Mouse (Mus musculus): ENCODE measurements around the gene Gng13. TPM values are rescaled to one million over a fixed set of nuclear protein-coding genes. Genes with fewer than 3 reads are reported as not detected.

Gene Gng13
- total RNA-seq (2015), result not detected in 2 replicates
- not detected in 2 replicates for total RNA-seq (2017)

DNA sequence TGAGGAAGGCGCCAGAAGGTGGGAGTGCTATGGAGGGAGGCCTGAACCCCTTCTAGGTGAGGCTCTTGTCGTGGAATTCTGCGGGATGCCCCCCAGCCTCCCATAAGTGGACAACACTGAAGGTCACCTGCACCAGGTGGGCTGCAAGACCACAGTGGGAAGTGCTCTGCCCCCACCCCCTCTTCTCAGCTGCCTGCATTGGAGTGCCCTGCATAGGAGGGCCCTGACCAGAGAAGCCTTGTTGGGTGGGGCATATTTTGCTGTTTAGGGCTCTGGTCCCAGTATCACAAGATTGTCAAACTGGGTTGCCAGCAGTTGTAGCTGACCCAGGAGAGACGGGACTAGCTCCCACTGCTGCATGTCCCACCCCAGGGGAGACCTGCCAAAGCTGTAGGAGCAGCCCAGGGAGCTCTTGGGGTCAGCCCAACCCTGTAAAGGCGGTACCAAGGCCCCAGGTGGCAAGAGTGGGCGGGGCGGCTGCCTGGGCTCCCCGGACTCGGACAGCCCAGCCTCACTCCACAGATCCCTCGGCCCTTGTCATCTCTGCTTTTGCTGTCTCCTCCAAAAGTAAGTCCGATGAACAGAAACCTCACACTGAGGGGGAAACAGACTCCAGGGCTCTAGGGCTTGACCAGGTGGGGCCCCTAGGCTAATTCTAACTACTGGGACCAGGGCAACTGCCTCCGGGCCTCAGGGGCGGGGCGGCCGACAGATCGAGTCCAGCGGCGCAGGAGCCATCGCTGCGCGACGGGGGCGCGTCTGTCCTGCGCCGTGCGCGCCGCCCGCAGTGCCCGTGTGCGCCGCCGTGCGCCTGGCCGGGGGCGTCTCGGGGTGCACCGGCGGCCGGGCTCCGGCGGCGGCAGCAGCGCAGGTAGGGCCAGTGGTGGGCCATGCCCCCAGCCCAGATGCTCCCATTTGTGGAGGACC lies at the start of gene Gng13:
Gene Gng13, plus strand, starts transcription at position 461 of the 927 bp plus-strand sequence.
- no peak for ATAC-seq (ENCODE audit: poor library complexity, severe bottlenecking)

DNA sequence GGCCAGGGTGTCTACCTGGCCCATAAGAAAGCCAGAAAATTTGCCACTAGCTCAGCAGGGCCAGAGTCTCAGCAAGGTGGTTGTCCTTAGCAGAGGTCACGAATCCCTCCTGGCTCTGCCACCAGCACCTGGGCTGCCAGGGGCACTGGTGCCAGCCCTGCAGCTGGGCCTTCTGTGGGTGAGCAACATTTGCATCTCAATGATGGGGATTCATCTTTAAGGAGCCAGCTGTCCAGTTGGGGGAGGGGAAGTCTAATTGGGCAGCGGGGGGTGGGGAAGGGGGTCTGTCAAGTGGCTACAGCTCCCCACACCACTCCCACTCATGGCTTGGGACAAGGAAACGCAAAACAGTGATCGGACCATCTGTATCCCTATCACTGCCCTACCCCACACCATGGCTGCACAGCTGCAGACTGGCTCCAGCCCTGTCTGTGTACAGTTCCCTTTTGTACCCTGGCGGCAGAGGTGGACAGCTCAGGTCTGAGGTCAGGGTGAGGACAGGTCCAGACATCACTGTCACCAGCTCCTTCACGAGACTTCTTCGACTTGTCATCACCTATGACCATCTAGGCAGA lies 48.4 kb upstream of the Gng13 start:
- no peak for ATAC-seq (ENCODE audit: poor library complexity, severe bottlenecking)

DNA sequence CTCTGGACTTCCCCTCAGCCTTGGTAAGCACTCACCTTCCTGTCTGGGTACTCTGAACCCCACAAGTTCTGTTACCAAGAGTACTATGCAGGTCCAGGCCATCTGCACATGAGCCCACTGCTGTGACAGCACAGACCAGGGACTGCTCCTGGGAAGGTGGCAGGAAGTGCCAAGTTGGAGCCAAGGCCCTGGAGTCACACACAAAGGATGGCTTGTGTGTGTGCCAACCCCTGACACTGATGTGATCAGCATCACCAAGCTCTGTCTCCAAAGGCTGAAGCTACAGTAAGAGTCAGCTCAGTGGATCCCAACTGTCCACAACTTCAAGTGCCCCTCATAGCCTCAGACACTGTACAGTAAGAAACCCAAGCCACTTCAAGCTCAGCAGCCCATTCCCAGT lies 44.0 kb upstream of the Gng13 start:
- no peak for ATAC-seq (ENCODE audit: poor library complexity, severe bottlenecking)

DNA sequence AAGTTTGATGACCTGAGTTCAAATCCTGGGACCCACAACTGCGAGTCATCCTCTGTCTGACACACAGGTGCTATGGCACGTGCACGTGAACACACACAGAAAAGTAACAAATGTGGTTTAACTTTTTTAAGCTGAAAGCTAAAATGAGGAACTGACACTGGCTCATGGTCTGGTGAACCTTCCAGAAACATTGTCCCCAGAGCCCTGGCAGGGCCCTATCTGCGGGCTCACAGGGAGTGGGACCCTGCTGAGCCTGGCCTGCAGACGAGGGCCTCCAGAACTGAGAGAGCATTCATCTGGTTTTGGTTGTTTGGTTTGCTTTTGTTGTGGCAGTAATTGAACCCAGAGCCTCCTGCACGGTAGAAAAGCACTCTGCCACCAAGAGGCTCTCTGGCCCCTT lies 39.0 kb upstream of the Gng13 start:
- ATAC-seq (ENCODE audit: poor library complexity, severe bottlenecking), result no peak

DNA sequence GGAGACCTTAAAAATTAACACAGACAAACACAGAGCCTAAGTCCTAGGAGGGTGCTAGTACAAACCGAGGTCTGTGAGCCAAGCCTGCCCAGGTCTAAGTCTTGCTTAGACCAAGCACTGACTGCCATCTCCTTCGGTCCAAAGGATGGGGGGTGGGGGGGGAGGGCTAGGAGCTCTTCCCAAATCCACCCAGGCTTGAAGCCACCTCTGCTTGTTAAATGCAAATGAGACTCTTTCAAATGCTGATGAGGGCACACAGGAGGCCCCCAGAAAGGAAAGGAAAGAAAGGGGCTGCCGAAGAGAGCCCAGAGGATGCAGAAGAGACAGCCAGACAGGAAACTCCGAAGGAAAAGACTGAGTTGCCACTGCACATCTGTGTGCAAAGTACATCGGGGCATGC lies 37.2 kb upstream of the Gng13 start:
- ATAC-seq (ENCODE audit: poor library complexity, severe bottlenecking), result no peak

DNA sequence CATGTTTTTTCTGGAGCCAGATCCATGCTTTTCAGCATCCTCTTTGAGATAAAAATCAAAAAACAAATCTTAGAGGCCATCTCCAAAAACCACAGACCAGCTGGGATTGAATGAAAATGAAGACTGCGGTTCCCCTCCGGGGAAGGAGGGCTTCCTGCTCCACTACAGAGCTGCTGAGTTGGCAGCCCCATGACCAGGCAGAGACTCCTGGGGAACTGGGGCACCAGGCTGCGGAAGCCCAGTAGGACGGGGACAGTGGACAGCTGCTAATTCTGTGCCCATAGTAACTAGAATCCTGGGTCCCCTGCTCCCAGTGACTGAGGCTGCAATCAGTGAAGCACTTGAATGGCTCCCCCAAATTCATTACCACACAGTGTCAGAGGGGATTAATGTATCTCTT lies 35.3 kb upstream of the Gng13 start:
- ATAC-seq (ENCODE audit: poor library complexity, severe bottlenecking), result no peak

DNA sequence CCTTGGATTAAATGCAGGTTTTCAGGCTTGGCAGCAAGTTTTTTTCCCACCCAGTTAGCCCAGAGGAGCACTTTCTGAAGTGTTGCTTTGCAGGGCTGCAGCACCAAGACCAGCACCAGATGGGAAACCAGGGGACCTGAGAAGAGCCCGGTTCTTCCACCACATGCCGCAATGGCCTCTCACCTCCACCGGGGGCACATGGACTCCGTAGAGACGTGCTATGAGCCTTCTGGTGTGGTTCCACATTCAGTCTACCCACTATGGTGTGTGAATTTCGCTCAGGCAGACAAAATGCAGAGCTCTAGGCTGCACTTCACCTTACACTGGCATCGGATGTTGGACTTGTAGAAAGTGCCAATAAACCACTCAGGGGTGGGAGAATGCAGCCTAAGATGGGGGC lies 30.6 kb upstream of the Gng13 start:
- no peak for ATAC-seq (ENCODE audit: poor library complexity, severe bottlenecking)

DNA sequence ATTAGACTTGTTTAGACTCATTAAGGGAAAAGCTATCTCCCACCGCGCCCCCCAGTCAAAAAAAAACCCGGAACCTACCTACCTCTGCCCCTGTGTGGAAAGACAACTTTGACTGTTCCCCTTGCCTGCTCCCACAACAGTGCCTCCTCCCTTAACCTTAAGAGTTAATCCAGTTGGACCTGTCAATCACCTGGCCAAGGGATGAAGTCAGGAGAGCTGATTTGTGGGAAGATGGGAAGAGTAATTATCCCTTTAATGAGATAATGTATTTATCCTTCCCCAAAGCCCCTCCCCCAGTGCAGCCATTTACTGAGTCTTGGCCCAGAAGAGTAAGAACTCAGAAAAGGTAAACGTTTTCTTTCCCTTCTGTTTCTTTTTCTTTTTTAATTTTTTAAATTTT lies 28.0 kb upstream of the Gng13 start:
- no peak for ATAC-seq (ENCODE audit: poor library complexity, severe bottlenecking)

DNA sequence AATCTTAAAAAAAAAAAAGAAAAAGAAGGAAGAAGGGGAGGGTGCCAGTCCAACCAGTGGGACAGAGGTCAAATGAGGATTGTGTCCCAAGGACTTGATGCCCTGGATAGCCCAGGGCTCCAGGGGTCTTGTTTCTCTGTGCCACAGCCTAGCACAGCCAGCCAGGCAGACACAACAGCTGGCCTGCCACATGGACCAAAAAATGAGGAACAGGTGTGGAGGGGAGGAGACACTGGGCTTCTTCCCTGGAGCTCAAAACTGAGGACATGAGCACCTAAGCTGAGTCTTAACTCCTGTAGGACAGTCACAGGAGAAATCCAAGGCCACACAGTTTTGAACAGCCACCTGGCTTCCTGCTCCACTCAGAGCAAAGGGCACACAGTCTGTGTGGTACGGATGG lies 20.7 kb upstream of the Gng13 start:
- no peak for ATAC-seq (ENCODE audit: poor library complexity, severe bottlenecking)

DNA sequence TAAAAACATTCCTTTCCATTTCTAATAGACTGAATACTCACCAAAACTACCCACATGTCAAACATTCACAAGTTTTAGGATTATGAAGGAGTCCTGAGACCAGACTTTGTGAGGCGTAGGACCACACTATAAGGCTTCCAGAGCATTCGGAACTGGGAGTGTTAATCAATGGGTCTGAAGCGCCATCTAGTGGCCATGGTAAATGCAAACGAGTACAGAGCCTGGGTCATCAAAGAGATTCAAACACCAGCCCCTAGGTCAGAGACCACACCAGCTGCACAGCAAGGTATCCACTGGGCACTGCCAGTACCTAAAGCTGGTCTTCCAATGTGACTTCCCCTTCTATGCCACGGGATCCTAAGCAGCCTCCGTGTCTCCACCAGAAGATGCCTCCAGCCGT lies 18.5 kb upstream of the Gng13 start:
- no peak for ATAC-seq (ENCODE audit: poor library complexity, severe bottlenecking)

DNA sequence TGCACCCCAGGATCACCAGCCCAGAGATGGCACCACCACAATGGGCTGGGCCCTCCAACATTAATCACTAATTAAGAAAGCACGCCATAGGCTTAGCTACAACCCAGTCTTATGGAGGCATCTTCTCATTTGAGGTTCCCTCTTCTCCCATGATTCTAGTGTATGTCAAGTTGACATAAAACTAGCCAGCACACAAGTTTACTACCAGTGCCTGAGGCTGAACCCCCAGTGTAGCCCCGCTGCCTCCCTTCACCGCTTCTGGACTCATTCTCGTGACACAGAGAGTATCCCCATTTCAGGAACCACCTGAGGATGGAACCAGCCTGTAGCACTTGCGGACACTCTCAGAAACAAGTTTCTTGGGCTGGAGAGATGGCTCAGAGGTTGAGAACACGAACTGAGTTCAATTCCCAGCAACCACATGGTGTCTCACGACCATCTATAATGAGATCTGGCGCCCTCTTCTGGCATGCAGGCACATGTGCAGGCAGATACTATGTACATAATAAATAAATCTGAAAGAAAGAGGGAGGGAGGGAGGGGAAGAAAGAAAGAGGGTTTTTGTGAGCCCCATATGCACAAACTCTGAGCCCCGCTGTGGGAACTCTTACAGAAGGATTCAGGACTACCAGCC lies 16.0 kb upstream of the Gng13 start:
- ATAC-seq (ENCODE audit: poor library complexity, severe bottlenecking), result no peak

DNA sequence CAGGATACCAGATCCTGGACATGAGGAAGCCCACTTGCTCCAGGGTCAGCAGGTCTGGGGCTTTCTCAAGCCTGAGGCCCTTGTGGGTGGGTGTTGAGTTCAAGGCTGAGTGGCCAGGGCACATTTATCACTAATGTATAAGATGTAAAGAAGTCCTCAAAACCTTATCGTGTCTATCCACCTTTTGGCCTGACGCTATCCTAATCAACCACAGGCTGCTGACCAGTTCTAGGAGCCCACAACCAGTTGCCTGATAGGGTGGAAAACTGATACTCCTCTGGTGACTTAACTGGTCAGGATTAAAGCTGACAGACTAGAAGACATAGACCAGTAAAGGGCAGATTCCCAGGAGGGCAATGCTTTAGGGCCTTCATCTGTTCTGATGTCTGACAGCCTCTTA lies 7.0 kb upstream of the Gng13 start:
- ATAC-seq (ENCODE audit: poor library complexity, severe bottlenecking), result no peak

DNA sequence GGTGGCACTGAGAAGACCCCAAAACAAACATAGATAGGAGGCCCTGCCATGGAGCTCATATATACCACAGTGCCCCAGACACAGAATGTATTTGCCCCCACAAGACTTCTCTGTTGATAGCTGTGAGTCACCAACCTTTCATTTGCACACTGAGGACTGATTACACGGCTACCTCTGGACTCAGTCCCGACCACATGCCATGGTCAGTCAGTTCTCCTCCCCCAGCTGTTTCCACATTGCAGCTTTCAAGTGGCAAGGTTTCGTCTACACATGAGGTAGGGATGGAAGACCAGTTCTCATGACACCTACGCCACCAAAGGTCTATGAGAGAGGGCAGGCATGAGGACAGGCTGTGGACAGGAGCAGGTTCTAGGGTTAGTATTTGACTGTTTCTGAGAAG lies 5.8 kb upstream of the Gng13 start:
- ATAC-seq (ENCODE audit: poor library complexity, severe bottlenecking), result no peak

DNA sequence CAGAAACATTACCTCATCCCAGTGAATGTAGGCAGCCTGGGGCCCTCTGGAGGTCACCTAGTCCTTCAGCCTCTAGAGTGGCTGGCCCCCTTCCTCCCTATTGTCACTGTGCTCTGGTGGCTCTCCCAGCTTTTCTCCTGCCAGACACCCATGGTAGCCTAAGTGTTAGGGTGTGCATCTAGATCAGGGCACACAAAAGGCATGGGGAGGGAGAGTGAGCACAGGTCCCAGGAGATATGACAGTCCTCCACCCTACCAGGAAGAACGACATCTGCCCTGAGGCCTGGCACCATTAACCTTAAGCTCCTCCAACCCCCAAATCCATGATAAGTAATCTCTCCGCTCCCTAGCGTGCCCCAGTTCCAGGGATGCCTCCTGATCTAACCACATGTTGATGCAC lies 1.3 kb upstream of the Gng13 start:
- no peak for ATAC-seq (ENCODE audit: poor library complexity, severe bottlenecking)

DNA sequence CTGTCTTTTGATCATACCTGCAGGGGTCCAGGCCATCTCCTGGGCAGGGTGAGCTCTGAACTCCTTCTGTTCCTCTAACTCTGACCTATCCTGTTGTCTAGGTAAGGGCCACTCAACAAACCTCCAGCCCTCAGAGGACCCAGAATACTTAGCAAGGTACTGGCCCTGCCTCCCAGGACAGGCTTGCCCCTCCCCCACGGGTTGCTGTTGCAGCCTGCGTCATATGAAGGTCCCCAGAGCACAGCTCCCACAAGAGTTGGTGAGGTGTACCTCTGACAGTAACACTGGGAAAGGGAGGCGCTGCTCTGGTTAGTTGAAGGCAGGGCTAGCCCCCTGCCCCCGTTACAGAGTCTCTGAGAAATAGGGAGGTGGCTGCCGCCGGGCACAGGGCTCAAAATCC lies 841 bp upstream of the Gng13 start:
- ATAC-seq (ENCODE audit: poor library complexity, severe bottlenecking), result no peak

DNA sequence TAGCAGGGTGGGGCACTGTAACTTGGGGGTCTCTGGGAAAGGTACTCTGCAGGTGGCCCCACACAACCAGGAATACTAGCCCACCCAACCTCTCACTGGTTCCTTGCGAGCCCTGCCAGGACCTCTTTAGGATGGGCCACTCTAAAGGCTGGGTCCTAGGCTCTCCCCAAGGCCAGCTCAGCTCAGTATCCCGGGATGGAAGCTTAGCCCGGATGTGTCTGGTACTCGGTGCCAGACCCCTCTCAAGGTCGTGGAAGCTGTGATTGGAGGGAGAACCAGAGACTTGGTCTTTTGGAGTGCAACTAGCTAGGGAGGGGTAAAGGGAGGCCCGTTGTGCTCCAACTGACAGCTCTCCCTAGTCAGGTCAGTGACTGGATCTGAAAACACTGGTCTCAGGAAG lies 720 bp downstream of the Gng13 start:
- no peak for ATAC-seq (ENCODE audit: poor library complexity, severe bottlenecking)

DNA sequence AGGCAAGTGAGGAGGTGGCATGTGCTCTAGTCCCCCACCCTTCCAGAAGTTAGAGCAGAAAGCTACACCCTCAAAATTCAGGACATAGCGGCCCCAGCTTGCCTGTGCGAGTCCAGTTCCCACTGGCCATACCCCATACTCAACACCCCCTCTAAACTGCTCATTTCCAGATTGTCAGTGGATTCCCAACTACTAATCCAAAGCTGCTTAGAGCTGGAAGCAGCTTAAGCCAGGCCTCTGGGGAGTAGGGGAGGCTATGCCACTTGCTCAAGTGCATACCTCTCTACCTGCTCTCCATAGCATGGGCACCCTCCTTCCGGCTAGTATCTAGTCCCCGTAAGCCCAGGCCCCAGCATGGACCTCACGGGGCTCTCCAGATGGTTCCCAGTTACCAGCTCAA lies 4.5 kb downstream of the Gng13 start:
- ATAC-seq (ENCODE audit: poor library complexity, severe bottlenecking), result no peak

DNA sequence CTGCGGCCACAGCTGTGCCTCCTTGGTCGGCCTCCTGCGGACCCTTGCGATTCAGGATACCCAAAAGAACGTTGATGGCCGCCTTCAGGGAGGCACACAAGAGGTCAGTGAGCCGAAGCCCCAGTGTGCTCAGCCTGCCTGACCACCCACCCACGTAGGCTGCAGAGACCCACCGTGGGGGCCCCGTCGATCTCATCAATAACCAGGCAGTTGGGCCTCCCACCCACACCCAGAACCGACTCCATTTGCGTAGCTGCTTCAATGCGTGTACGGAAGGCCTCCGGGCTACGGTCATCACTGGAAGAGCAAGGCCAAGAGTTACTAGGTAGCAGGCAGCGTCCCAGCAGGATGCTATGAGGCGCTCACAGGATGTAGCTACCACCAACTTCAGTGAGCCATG lies 6.5 kb downstream of the Gng13 start:
- no peak for ATAC-seq (ENCODE audit: poor library complexity, severe bottlenecking)

DNA sequence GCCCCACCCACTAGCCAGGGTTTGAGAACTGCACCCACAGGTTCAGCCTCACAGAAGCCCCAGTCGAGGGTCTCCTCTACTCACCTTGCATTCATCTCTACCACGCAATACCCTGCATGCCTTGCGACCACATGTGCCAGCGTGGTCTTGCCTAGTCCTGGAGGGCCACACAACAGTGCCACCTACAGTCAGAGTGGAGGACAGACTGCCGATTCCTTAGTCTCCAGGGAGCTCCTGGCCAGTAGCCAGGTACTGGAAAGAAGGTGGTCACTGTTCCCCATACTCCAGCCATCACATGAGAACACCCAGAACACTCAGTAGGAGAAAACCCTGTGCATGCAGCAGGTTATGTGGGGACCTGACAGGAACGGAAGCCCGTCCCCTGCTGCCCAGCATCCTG lies 6.9 kb downstream of the Gng13 start:
- ATAC-seq (ENCODE audit: poor library complexity, severe bottlenecking), result no peak

DNA sequence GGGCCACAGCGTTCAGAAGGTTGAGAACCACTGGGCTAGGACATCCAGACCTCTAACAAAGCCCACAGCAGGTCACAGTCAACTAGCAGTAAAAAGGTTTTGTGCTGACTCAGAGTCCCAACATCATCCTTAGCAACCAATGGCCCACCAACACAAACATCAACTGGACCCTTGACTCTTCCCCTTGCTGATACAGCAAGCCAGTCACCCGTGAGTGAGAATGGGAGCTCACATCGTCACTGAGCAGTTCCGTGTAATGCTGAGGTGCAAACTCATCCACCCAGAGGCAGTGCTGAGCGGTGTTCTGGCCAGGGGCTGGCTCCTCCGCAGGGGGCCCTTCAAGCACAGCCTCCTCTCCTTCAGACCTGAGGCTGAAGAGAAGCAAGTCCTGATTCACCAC lies 8.3 kb downstream of the Gng13 start:
- no peak for ATAC-seq (ENCODE audit: poor library complexity, severe bottlenecking)

DNA sequence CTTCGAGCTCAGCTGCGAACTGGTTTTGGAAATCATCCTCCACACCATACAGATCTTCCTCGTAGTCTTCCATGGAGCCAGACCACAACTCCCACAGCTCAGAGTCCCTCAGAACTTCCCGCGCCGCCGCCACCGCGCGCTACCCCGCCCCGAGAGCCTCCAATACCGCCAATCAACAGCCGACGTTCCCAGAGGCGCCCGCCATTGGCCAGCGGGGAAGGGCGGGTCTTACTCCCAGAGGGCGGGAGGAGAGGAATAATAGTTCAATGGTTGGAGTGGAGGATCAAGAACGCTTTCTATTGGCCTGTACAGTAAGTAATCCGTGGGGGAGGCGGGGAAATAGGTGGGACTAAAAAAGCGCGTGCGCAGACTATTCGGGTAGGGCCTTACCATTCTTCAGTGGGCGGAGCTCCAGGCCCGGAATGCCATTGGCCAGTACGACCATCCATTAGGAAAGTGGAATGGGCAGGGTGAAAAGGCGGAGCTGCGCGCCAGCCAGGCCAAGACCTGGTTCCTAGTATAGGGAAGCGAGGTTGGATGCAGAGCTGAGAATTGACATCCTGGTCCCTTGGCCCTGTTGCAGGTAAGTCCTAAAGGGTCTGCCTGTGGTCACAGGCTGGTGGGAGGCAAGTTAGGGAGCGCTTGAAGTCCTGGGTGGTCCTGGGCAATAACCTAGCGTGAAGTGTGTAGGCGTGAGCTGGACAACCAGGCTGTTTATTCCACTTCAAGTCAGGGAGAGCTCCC lies 10.5 kb downstream of the Gng13 start, which contains the start of the genes Chtf18 and Rpusd1:
Gene Chtf18, minus strand, starts transcription at position 155 of the 744 bp plus-strand sequence.
Gene Rpusd1, plus strand, starts transcription at position 406 of the 744 bp plus-strand sequence.
- ATAC-seq (ENCODE audit: poor library complexity, severe bottlenecking), result peak; percentile 95
